13 mouse cellular contexts compared by ENCODE assay signal in genomic region chr5:74404083-74404482, GRCm38 (mm10).
DNase-seq lines count a peak whose midpoint lies in the region; ATAC-seq and TF ChIP-seq lines count a peak whose summit lies in the region.
"Had no signal": no experiment of that assay in that cellular context is flagged by ENCODE, and none has a peak within 500 bp of the region (broad histone marks: within the 10 kb centered on the region; RNA-seq: fewer than 3 reads in every experiment).

No protein-coding gene starts in this region.

- DNase-seq in gastrocnemius, adult 2 months: peak; percentile 19
- DNase-seq in gastrocnemius, postnatal 36 days: no peak
- peak; percentile 61 for DNase-seq in CD4-positive, CD25-positive, alpha-beta regulatory T cell, adult 2 months (ENCODE audit: low read depth, low spot score)
- no peak for DNase-seq in limb, embryonic 10.5 days (ENCODE audit: low spot score)
- peak; percentile 78 to 89 for DNase-seq in natural killer cell, adult 2 months (ENCODE audit: low spot score in 2 of 2)
- DNase-seq in MN1 (ENCODE audit: low spot score): no peak
- no peak for DNase-seq in urinary bladder, postnatal 25 days (ENCODE audit: low spot score)
- DNase-seq: cerebellum, adult 11-12 months; lung, adult 2 months; right cerebral cortex, postnatal 4 days had no signal

- no peak overlapping the region for H3K27ac ChIP-seq in gastrocnemius, adult 2 months
- H3K27ac ChIP-seq in limb, embryonic 10.5 days: peak overlapping the region; percentile 23; the same call in 1 of the 2 replicates
- no peak overlapping the region for H3K27ac ChIP-seq in forebrain, embryonic 16.5 days (ENCODE audit: low read length)
- H3K27ac ChIP-seq: embryonic facial prominence, embryonic 13.5 days; hindbrain, embryonic 10.5 days had no signal

- intact Hi-C loops in gastrocnemius, adult 2 months (cut with DNase I): no loop called here
- intact Hi-C loops in gastrocnemius, postnatal 36 days (cut with DNase I): no loop called here

- ATAC-seq in forebrain, embryonic 16.5 days: no peak

- no peak for TF ChIP-seq CTCF in gastrocnemius, adult 2 months (IDR thresholded peaks at IDR 0.05)

- no peak overlapping the region for H3K4me2 ChIP-seq in forebrain, embryonic 16.5 days (ENCODE audit: low read length)
- H3K4me2 ChIP-seq: embryonic facial prominence, embryonic 13.5 days had no signal

- no peaks in the 10 kb centered on the region for H3K27me3 ChIP-seq in limb, embryonic 10.5 days (ENCODE audit: low read depth, poor library complexity, severe bottlenecking)
- no peaks in the 10 kb centered on the region for H3K27me3 ChIP-seq in forebrain, embryonic 16.5 days (replicated peaks; ENCODE audit: control insufficient read depth, insufficient read depth, low read length)
- H3K27me3 ChIP-seq: embryonic facial prominence, embryonic 13.5 days had no signal

- no peak overlapping the region for H3K9ac ChIP-seq in forebrain, embryonic 16.5 days (replicated peaks; ENCODE audit: low read depth, low read length)
- H3K9ac ChIP-seq: embryonic facial prominence, embryonic 13.5 days had no signal

- H3K9me3 ChIP-seq in limb, embryonic 10.5 days (replicated peaks): no peaks in the 10 kb centered on the region
- no peaks in the 10 kb centered on the region for H3K9me3 ChIP-seq in forebrain, embryonic 16.5 days (ENCODE audit: control insufficient read depth, low read length)
- H3K9me3 ChIP-seq: embryonic facial prominence, embryonic 13.5 days; hindbrain, embryonic 10.5 days had no signal

- H3K4me3 ChIP-seq in gastrocnemius, adult 2 months: no peak overlapping the region
- H3K4me3 ChIP-seq in limb, embryonic 10.5 days: no peak overlapping the region
- H3K4me3 ChIP-seq in forebrain, embryonic 16.5 days (replicated peaks; ENCODE audit: low read length): no peak overlapping the region
- H3K4me3 ChIP-seq: embryonic facial prominence, embryonic 13.5 days; hindbrain, embryonic 10.5 days had no signal

- 79% methylated on average over 5 of the region's 5 CpGs for WGBS in limb, embryonic 10.5 days
- 84% methylated on average over 5 of the region's 5 CpGs for WGBS in forebrain, embryonic 16.5 days

- no peaks in the 10 kb centered on the region for H3K36me3 ChIP-seq in limb, embryonic 10.5 days
- H3K36me3 ChIP-seq in forebrain, embryonic 16.5 days (ENCODE audit: control insufficient read depth, insufficient read depth): no peaks in the 10 kb centered on the region
- H3K36me3 ChIP-seq: embryonic facial prominence, embryonic 13.5 days; hindbrain, embryonic 10.5 days had no signal

- H3K4me1 ChIP-seq in limb, embryonic 10.5 days: peaks cover 30% of the 10 kb centered on the region
- H3K4me1 ChIP-seq in forebrain, embryonic 16.5 days (replicated peaks; ENCODE audit: control insufficient read depth, insufficient read depth, low read length): no peaks in the 10 kb centered on the region

Comparison
In these comparisons a context has a peak if more than half of its experiments do, and no peak if none do; other contexts are left out.
1. DNase-seq: peak in gastrocnemius, adult 2 months (single experiment), CD4-positive, CD25-positive, alpha-beta regulatory T cell, adult 2 months (single experiment) and natural killer cell, adult 2 months (2 of 2); none in gastrocnemius, postnatal 36 days (0 of 2), limb, embryonic 10.5 days (single experiment), MN1 (single experiment) and urinary bladder, postnatal 25 days (single experiment).